Mouse (Mus musculus): ENCODE results near the gene P3h1. TPM values are rescaled to one million over a fixed set of nuclear protein-coding genes. Genes with fewer than 3 reads are reported as not detected.

Gene P3h1
- polyA plus RNA-seq, 1 experiment, result 14.1 TPM

DNA sequence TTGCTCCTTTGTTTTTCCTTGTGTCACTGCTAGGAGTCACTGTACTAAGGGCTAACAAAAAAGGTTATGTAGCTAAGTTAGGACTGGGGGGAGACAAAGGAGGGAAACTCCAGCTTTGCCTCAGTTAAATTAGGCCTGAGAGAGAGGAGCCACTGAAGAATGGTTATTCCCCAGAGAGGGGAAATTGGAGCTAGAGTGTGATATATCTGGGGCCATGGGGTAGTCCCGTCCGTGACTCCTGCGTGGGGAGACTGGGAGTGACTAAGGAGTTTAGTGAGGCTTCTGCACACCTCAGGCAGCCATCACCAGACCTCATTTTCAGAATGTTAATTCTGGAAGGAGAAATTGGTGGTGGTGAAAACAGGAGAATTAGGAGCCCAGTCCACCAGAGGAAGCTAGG, 1.6 kb downstream of the P3h1 start:
- DNase-seq (ENCODE audit: extremely low spot score in 1 of 2, low spot score in 1 of 2), result no peak

DNA sequence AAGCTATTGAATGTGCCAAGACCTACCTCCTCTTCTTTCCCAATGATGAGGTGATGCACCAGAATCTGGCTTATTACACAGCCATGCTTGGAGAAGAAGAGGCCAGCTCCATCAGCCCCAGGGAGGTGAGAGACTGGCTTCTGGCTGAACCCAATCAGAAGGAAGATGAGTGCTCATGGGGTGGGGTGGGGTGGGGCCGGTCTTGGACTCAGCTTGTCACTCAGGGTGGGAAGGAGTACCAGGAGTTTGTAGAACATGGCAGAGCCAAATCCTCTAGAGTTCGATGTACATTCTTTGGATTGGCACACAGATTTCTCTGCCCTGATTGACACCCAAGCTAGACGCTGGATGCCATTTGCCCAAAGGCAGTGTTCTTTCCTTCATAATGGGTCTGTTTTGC, 5.9 kb downstream of the P3h1 start:
- no peak for DNase-seq (ENCODE audit: extremely low spot score in 1 of 2, low spot score in 1 of 2)

- peak; percentile 42 to 81 for DNase-seq (ENCODE audit: extremely low spot score in 1 of 2, low spot score in 1 of 2)
Observed at GRCm38 (mm10) chr4:119239181-119239682, 6.5 kb downstream of the P3h1 start.

- peak; percentile 49 to 69 for DNase-seq (ENCODE audit: extremely low spot score in 1 of 2, low spot score in 1 of 2)
Observed at GRCm38 (mm10) chr4:119241664-119242063, 8.9 kb downstream of the P3h1 start.

DNA sequence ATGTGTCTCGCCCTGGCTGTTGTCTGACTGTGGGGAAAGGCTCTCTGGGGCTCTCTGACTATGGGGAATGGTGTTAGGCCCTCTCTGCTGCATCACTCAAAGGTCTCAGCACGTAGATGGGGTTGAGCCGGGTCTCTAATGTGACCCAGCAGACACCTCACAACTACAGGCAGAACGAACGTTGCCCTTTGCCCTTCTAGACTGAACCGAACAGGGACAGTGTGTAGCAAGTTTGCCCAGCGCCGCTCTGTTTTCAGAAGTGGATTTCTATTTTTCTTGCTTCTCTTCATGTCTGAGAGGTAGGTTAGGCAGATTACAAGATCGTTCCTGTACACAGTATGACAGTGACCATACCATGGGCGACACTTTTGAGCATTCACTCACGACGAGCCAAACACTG, 9.9 kb downstream of the P3h1 start:
- DNase-seq (ENCODE audit: extremely low spot score in 1 of 2, low spot score in 1 of 2), result no peak

- DNase-seq (ENCODE audit: extremely low spot score in 1 of 2, low spot score in 1 of 2), result peak; percentile 78 to 83
Observed at GRCm38 (mm10) chr4:119244468-119245240, 11.9 kb downstream of the P3h1 start.

GRCm38 (mm10) chr4:119245556-119245955, 12.8 kb downstream of the P3h1 start:
- peak; percentile 78 to 84 for DNase-seq (ENCODE audit: extremely low spot score in 1 of 2, low spot score in 1 of 2)

- peak in 1 of 2 experiments; percentile 57 for DNase-seq (ENCODE audit: extremely low spot score in 1 of 2, low spot score in 1 of 2)
Observed at GRCm38 (mm10) chr4:119245961-119246360, 13.2 kb downstream of the P3h1 start.

DNA sequence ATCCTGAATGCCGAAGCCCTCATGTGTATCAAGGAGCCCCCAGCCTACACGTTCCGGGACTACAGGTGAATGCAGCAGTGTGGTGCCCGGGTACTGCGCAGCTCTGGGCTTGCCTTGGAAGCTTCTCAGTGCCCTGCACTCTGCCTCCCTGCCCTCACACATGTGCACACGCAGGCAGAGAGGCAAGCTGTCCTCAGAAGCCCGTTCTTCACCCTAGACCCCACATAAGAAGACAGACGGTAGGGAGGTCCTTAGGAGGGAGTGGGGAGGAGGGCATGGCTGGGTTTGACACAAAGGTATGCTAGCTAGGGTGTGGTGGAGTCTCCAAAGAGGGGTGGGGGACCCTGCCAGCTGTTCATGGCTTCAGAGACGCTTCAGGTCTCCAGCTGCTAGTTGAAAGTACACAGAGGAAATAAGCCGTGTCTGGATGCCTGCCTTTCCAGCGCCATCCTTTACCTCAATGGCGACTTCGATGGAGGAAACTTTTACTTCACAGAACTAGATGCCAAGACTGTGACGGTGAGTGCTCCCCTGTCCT, 14.0 kb downstream of the P3h1 start:
- DNase-seq (ENCODE audit: extremely low spot score in 1 of 2, low spot score in 1 of 2), result no peak

DNA sequence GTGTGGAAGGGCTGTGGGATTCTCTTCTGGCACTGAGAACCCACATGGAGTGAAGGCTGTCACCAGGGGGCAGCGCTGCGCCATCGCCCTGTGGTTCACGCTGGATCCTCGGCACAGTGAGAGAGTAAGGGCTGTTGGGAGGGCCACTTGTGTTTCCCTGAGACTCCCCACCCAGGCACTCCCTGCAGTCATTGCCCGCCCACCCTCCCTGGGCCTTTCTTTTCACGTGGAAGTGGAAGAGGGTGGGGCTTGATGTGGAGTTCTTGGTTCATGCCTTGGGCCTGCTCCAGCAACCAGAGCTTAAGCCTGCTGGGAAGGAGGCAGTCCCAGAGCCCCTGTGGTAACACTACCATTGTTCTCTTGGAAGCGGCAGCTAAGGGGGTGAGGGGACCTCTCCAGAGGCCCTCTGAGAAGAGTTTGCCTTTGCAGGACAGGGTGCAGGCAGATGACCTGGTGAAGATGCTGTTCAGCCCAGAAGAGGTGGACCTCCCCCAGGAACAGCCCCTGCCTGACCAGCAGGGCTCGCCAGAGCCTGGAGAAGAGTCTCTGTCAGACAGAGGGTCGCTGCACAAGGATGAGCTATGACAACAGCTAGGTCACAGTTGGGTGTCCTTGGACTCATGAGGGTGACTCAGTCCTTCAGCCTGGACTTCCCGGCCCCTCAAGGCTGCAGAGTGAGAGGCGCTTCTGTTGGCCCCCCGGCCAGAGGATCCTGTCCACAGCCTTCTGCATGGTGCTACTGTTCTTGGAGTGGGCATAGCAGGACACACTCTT, 14.9 kb downstream of the P3h1 start:
- peak in 1 of 2 experiments; percentile 85 for DNase-seq (ENCODE audit: extremely low spot score in 1 of 2, low spot score in 1 of 2)

- no peak for DNase-seq (ENCODE audit: extremely low spot score in 1 of 2, low spot score in 1 of 2)
Observed at GRCm38 (mm10) chr4:119248407-119248965, 15.8 kb downstream of the P3h1 start.

DNA sequence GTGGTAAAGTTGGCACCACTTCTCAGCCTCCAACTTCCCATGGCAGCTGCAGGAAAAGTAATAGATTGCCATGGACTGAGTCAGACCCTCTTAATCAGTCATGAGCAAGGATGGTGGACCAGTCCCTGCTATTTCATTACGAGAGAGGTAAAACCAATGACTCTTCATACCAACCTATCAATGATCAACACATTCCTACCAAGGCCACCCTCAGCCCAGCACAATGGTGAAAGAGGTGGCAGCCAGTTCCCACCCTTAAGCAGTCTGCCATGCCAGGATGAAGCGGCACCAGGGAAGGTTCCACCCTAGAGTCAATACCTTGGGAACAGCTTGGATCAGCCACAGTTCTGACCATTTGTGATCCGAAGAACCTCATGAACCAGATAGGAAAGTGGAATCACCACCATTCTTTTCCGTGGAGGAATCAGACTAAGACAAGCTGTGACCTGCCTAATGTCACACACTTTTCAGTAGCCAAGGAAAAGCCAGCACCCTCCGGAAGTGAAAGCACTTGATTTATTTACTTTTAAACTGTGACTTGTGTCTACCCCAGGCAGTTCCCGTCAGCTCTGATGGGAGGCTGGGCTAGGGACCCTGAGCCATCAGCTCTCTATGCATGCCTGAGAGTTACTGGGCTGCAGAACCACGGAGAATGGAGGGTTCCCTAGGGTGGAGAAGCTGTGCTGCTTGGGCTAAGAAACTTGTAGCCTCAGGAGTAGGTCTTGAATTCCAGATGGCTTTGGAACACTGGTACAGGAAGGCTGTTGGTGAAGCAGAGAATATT, 19.5 kb downstream of the P3h1 start:
- DNase-seq (ENCODE audit: extremely low spot score in 1 of 2, low spot score in 1 of 2), result no peak

GRCm38 (mm10) chr4:119254012-119254618, 21.4 kb downstream of the P3h1 start:
- DNase-seq (ENCODE audit: extremely low spot score in 1 of 2, low spot score in 1 of 2), result peak in 1 of 2 experiments; percentile 59

DNA sequence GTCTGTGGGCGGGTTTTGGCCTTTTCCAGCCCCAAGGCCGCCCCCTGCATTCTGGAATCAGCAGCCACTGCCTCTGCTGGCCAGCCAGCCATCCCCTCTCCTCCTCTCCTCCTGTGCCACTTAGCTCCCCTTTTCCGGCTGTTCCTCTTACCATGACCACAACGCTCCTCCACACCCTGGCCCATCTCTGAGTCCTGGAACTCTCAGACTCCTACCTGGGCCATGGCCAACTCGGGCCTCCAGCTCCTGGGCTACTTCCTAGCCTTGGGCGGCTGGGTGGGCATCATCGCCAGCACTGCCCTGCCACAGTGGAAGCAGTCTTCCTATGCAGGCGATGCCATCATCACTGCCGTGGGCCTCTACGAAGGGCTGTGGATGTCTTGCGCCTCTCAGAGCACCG, 22.6 kb downstream of the P3h1 start, which contains the start of gene Cldn19:
TSS of gene Cldn19 (plus strand) at position 64 of the 400 bp plus-strand sequence.
- DNase-seq (ENCODE audit: extremely low spot score in 1 of 2, low spot score in 1 of 2), result no peak

DNA sequence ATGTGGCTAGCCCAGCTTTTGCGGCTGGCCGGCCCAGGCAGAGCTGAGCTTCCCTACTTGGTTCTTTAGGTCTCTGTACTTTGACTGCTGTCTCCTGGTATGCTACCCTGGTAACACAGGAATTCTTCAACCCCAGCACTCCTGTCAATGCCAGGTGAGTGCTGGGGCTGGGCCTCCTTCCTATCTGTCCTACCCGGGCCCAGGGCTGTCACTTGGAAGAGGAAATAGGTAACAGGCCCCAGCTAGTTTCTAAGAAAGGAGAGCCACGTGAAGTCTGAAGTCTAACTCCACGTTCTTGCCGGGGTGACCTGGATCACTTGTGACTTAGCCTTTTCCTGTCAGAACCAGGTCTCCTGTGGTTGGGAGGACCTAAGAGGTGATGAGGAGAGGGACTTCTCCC, 24.4 kb downstream of the P3h1 start:
- no peak for DNase-seq (ENCODE audit: extremely low spot score in 1 of 2, low spot score in 1 of 2)

GRCm38 (mm10) chr4:119259344-119260254, 26.9 kb downstream of the P3h1 start:
- no peak for DNase-seq (ENCODE audit: extremely low spot score in 1 of 2, low spot score in 1 of 2)

DNA sequence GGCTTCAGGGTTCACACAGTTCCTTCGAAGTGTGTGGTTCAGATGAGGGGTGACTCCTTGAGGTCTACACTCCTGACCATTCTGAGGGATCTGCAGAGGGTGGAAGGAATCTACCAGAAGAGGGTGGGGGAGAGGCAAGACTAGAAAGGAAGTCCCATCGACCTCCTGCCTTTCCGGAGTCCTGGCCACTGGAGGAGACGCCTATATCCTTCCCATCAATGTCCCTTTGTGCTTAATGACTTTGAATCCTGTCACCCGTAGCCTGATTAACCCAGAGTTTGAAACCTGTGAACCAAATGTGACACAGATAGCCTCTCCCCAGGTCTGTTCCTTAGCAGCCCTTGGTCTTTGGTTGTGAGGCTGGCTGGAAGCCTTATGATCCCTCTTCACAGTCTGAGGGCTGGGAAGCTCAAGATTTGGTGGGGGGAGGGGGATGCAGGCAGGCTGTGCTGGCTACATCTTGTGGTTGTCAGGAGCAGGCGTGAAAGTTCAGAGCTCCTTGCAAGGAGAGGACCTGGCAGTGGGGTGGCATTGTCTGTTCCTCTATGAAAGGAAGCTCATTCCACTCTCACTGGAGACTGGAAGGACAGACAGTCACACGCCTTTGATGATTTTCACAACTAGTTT, 28.5 kb downstream of the P3h1 start:
- no peak for DNase-seq (ENCODE audit: extremely low spot score in 1 of 2, low spot score in 1 of 2)

GRCm38 (mm10) chr4:119262483-119262882, 29.8 kb downstream of the P3h1 start:
- no peak for DNase-seq (ENCODE audit: extremely low spot score in 1 of 2, low spot score in 1 of 2)
